Mouse (Mus musculus) MEL (cell line): ENCODE data around the gene Kctd2. TPM values are rescaled to one million over a fixed set of nuclear protein-coding genes. Genes with fewer than 3 reads are reported as not detected.
A peak's percentile ranks its signal among the peaks of the same experiment; 100 is the strongest.

Source experiments
- DNase-seq: peaks from one replicate; pipeline ENCODE4 v3.0.0; 2011; ENCODE audit warnings: low read depth, low spot score
- H3K27ac ChIP-seq: 2 replicates; pipeline ENCODE4 v1.5.1; 2012; ENCODE audit warnings: low read depth, mild to moderate bottlenecking, control low read depth, low read length, moderate library complexity; ENCODE audit not compliant: control insufficient read depth
- H3K27me3 ChIP-seq, 2 experiments: fragments of 150-350 bp in 1 of 2; sonication (generic) in 1 of 2; 2 replicates each; pipeline ENCODE4 v1.6.1; 2012; ENCODE audit warnings: low read length in 2 of 2, mild to moderate bottlenecking in 2 of 2, improper control_type of control experiment in 1 of 2, moderate library complexity in 1 of 2; ENCODE audit not compliant: insufficient read depth in 2 of 2, control insufficient read depth in 1 of 2
- H3K36me3 ChIP-seq, 2 experiments: 2 replicates each; pipeline ENCODE4 v1.6.1; 2012 to 2014; ENCODE audit warnings: low read length in 2 of 2, improper control_type of control experiment in 1 of 2, inconsistent platforms in 1 of 2, mild to moderate bottlenecking in 1 of 2; ENCODE audit not compliant: insufficient read depth in 2 of 2, control insufficient read depth in 1 of 2
- H3K4me1 ChIP-seq, 2 experiments: fragments of 150-350 bp in 1 of 2; sonication (generic) in 1 of 2; 2 replicates each; pipeline ENCODE4 v1.6.1; 2012; ENCODE audit warnings: low read length in 2 of 2, improper control_type of control experiment in 1 of 2, mild to moderate bottlenecking in 1 of 2; ENCODE audit not compliant: insufficient read depth in 2 of 2, control insufficient read depth in 1 of 2
- H3K4me3 ChIP-seq, 2 experiments: fragments of 150-350 bp in 1 of 2; sonication (generic) in 1 of 2; 2 replicates each; pipeline ENCODE4 v1.5.1; 2012; ENCODE audit warnings: low read depth in 2 of 2, low read length in 2 of 2, mild to moderate bottlenecking in 2 of 2, moderate library complexity in 2 of 2, control low read depth in 1 of 2, improper control_type of control experiment in 1 of 2; ENCODE audit not compliant: control insufficient read depth in 1 of 2, insufficient read depth in 1 of 2
- H3K79me2 ChIP-seq: 2 replicates; pipeline ENCODE4 v1.6.1; 2012; ENCODE audit warnings: mild to moderate bottlenecking, low read length, moderate library complexity; ENCODE audit not compliant: control insufficient read depth, poor library complexity, insufficient read depth
- H3K9ac ChIP-seq: 2 replicates; pipeline ENCODE4 v1.6.1; 2012; ENCODE audit warnings: low read depth, mild to moderate bottlenecking, control low read depth, low read length, moderate library complexity; ENCODE audit not compliant: control insufficient read depth, poor library complexity, severe bottlenecking
- H3K9me3 ChIP-seq: fragments of 150-350 bp; sonication (generic); replicated peaks from 2 replicates; pipeline ENCODE4 v1.6.1; 2012; ENCODE audit warnings: mild to moderate bottlenecking, low read length, improper control_type of control experiment, moderate library complexity; ENCODE audit not compliant: insufficient read depth
- CTCF ChIP-seq, 3 experiments: IDR thresholded peaks in 2 of 3; conservative IDR thresholded peaks in 1 of 3; 2 replicates each; pipeline ENCODE4 v1.5.1; 2011 to 2012; ENCODE audit warnings: low read length in 3 of 3, low read depth in 2 of 3, mild to moderate bottlenecking in 2 of 3, improper control_type of control experiment in 1 of 3, inconsistent platforms in 1 of 3, mixed read lengths in 1 of 3, moderate library complexity in 1 of 3; ENCODE audit not compliant: control insufficient read depth in 1 of 3, insufficient read depth in 1 of 3, poor library complexity in 1 of 3, severe bottlenecking in 1 of 3
- E2F4 ChIP-seq: IDR thresholded peaks from 2 replicates; pipeline ENCODE4 v1.6.1; 2011; ENCODE audit warnings: low read depth, low read length, improper control_type of control experiment, borderline replicate concordance
- ELF1 ChIP-seq: IDR thresholded peaks from 2 replicates; pipeline ENCODE4 v1.6.1; 2014; ENCODE audit warnings: low read depth, mild to moderate bottlenecking, inconsistent platforms, low read length, improper control_type of control experiment, moderate library complexity
- ETS1 ChIP-seq: IDR thresholded peaks from 2 replicates; pipeline ENCODE4 v1.6.1; 2012; ENCODE audit warnings: low read depth, mild to moderate bottlenecking, inconsistent platforms, low read length, improper control_type of control experiment, moderate library complexity
- MAZ ChIP-seq: IDR thresholded peaks from 2 replicates; pipeline ENCODE4 v1.6.1; 2012; ENCODE audit warnings: low read depth, mild to moderate bottlenecking, inconsistent platforms, low read length, improper control_type of control experiment
- MXI1 ChIP-seq: IDR thresholded peaks from 2 replicates; pipeline ENCODE4 v1.6.1; 2011; ENCODE audit warnings: mild to moderate bottlenecking, low read depth, low read length, improper control_type of control experiment
- NELFE ChIP-seq: IDR thresholded peaks from 2 replicates; pipeline ENCODE4 v1.6.1; 2011; ENCODE audit warnings: low read depth, low read length, improper control_type of control experiment
- POLR2A ChIP-seq, 2 experiments: IDR thresholded peaks; 2 replicates each; pipeline ENCODE4 v1.6.1; 2011 to 2012; ENCODE audit warnings: low read length in 2 of 2, mild to moderate bottlenecking in 2 of 2, control low read depth in 1 of 2, improper control_type of control experiment in 1 of 2, low read depth in 1 of 2, moderate library complexity in 1 of 2; ENCODE audit not compliant: control insufficient read depth in 1 of 2, insufficient read depth in 1 of 2, poor library complexity in 1 of 2
- POLR2AphosphoS2 ChIP-seq: IDR thresholded peaks from 2 replicates; pipeline ENCODE4 v1.6.1; 2011; ENCODE audit warnings: low read length, improper control_type of control experiment
- RAD21 ChIP-seq: IDR thresholded peaks from 2 replicates; pipeline ENCODE4 v1.6.1; 2011; ENCODE audit warnings: mild to moderate bottlenecking, low read depth, low read length, improper control_type of control experiment
- RCOR1 ChIP-seq: IDR thresholded peaks from 2 replicates; pipeline ENCODE4 v1.6.1; 2012; ENCODE audit warnings: low read depth, mild to moderate bottlenecking, inconsistent platforms, low read length, improper control_type of control experiment
- UBTF ChIP-seq: IDR thresholded peaks from 2 replicates; pipeline ENCODE4 v1.6.1; 2012; ENCODE audit warnings: low read depth, mild to moderate bottlenecking, inconsistent platforms, low read length, improper control_type of control experiment, moderate library complexity, borderline replicate concordance; ENCODE audit not compliant: insufficient read depth
- USF1 ChIP-seq: IDR thresholded peaks from 2 replicates; pipeline ENCODE4 v1.6.1; 2014; ENCODE audit warnings: low read depth, mild to moderate bottlenecking, inconsistent platforms, low read length, improper control_type of control experiment, moderate library complexity
- ZC3H11A ChIP-seq: IDR thresholded peaks from 2 replicates; pipeline ENCODE4 v1.6.1; 2012; ENCODE audit warnings: low read depth, mild to moderate bottlenecking, inconsistent platforms, low read length, improper control_type of control experiment
- ZKSCAN1 ChIP-seq: IDR thresholded peaks from 2 replicates; pipeline ENCODE4 v1.6.1; 2012; ENCODE audit warnings: low read depth, mild to moderate bottlenecking, inconsistent platforms, low read length, improper control_type of control experiment, moderate library complexity
- ZMIZ1 ChIP-seq: IDR thresholded peaks from 2 replicates; pipeline ENCODE4 v1.6.1; 2012; ENCODE audit warnings: low read depth, mild to moderate bottlenecking, inconsistent platforms, low read length, improper control_type of control experiment, moderate library complexity
- polyA plus RNA-seq, 2 experiments: library from polyadenylated mRNA; stranded (reverse) in 1 of 2; unstranded in 1 of 2; fragments of >175 nt in 1 of 2; fragments of >200 nt in 1 of 2; gene quantifications; 2 replicates each; pipeline versions ENCODE4 v1.2.1 to v1.2.4; 2012; ENCODE audit warnings: low replicate concordance in 2 of 2, low read depth in 1 of 2; ENCODE audit not compliant: insufficient read length in 2 of 2, insufficient read depth in 1 of 2, missing spikeins in 1 of 2
- total RNA-seq: library from RNA; depleted of rRNA; stranded (reverse); fragments of 300-350 nt; gene quantifications from 2 replicates; pipeline ENCODE4 v1.2.3, GENCODE M21; 2012

Gene Kctd2
- total and polyA plus RNA-seq, 3 experiments, result 13.2 to 20.6 TPM; not detected in 1

- H3K27ac ChIP-seq, result peak overlapping the region; percentile 97
- H3K4me1 ChIP-seq, result peaks cover 6 to 10% of the 10 kb centered on the region in 2 experiments; a peak in 3 of 4 replicates
- no peak overlapping the region for H3K4me3 ChIP-seq
- peak overlapping the region; percentile 55 for H3K9ac ChIP-seq
- TF ChIP-seq RCOR1, result no peak
- TF ChIP-seq ETS1, result peak; percentile 22; the same call in 1 of the 2 replicates
- TF ChIP-seq, all 39 proteins: peak for 1
- peak; percentile 83 for DNase-seq
- H3K27me3 ChIP-seq, result peaks cover 3 to 7% of the 10 kb centered on the region in 2 experiments; a peak in 3 of 4 replicates
- H3K36me3 ChIP-seq, result peaks cover 0 to 3% of the 10 kb centered on the region in 2 experiments; a peak in 1 of 4 replicates
- no peaks in the 10 kb centered on the region for H3K9me3 ChIP-seq
- no peaks in the 10 kb centered on the region for H3K79me2 ChIP-seq
Observed at GRCm38 (mm10) chr11:115376722-115377121, 43.2 kb upstream of the Kctd2 start.

- H3K27me3 ChIP-seq, result peaks cover 3 to 7% of the 10 kb centered on the region in 2 experiments; a peak in 2 of 4 replicates
- no peak overlapping the region for H3K4me3 ChIP-seq
- H3K36me3 ChIP-seq, result peaks cover 0 to 3% of the 10 kb centered on the region in 2 experiments; a peak in 1 of 4 replicates
- no peaks in the 10 kb centered on the region for H3K9me3 ChIP-seq
- H3K4me1 ChIP-seq, result peaks cover 6 to 10% of the 10 kb centered on the region in 2 experiments; a peak in 3 of 4 replicates
- peaks cover 3% of the 10 kb centered on the region; the same call in 1 of the 2 replicates for H3K79me2 ChIP-seq
- TF ChIP-seq MXI1, result no peak
- TF ChIP-seq ZC3H11A, result no peak
- TF ChIP-seq USF1, result no peak
- no peak for TF ChIP-seq E2F4
- no peak for TF ChIP-seq RAD21
- no peak for TF ChIP-seq MAZ
- no peak for TF ChIP-seq POLR2A (IDR thresholded peaks at IDR 0.05; ENCODE audit: control insufficient read depth in 1 of 2, insufficient read depth in 1 of 2, low read depth in 1 of 2, low read length in 2 of 2, poor library complexity in 1 of 2)
- no peak for TF ChIP-seq POLR2AphosphoS2
- TF ChIP-seq ZMIZ1, result no peak
- TF ChIP-seq NELFE, result no peak
- H3K27ac ChIP-seq, result peak overlapping the region; percentile 97
- DNase-seq, result no peak
- H3K9ac ChIP-seq, result peak overlapping the region; percentile 55
Observed at GRCm38 (mm10) chr11:115377254-115377653, 42.7 kb upstream of the Kctd2 start.

GRCm38 (mm10) chr11:115377854-115378253, 42.1 kb upstream of the Kctd2 start:
- Histone ChIP-seq H3K9ac (no peak overlapping the region), H3K79me2 (peaks cover 4% of the 10 kb centered on the region; the same call in 1 of the 2 replicates), H3K36me3 (peaks cover 0 to 3% of the 10 kb centered on the region in 2 experiments; a peak in 1 of 4 replicates), H3K4me1 (peaks cover 6 to 12% of the 10 kb centered on the region in 2 experiments; a peak in 3 of 4 replicates), H3K27me3 (peaks cover 3 to 7% of the 10 kb centered on the region in 2 experiments; a peak in 2 of 4 replicates), H3K27ac (no peak overlapping the region), H3K9me3 (no peaks in the 10 kb centered on the region), H3K4me3 (no peak overlapping the region)
- peak; percentile 48 for DNase-seq
- TF ChIP-seq ZC3H11A, result no peak
- no peak for TF ChIP-seq UBTF
- TF ChIP-seq RAD21, result peak; percentile 20
- no peak for TF ChIP-seq ZKSCAN1
- TF ChIP-seq CTCF (IDR thresholded peaks at IDR 0.05 in 2 of 3, conservative IDR thresholded peaks at IDR 0.05 in 1 of 3; ENCODE audit: control insufficient read depth in 1 of 3, insufficient read depth in 1 of 3, low read depth in 2 of 3, low read length in 3 of 3, poor library complexity in 1 of 3, severe bottlenecking in 1 of 3), result peak; percentile 15 to 62 (median 43); a peak in 5 of 6 replicates
- TF ChIP-seq ELF1, result no peak
